Mouse (Mus musculus): ENCODE results near the gene Tnfaip3.

DNA sequence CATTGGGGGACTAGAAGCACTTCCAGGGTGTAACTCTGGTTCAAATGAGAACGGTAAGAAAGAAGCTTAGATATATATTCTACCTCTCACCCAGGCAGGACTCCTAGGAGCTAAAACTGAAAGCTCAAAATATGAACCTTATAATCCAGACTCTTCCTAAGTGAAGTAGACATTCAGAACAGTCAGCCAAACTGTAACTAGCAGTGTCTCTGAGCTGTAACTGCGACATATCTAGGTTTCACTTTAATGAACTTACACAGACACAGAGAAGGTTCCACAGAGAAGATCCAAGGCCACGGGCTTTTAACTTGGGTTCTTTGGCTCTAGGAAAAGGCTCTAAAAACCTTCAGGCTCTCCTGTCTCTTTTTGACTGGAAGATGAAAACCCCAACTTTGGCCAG, 45.7 kb upstream of the Tnfaip3 start:
- TF ChIP-seq POLR2A (IDR thresholded peaks at IDR 0.05; ENCODE audit: control insufficient read depth, low read depth, low read length) (no peak), CTCF (IDR thresholded peaks at IDR 0.05; ENCODE audit: control insufficient read depth, insufficient read depth, insufficient replicate concordance, low read depth, low read length) (no peak)
